Mouse (Mus musculus) ES-Bruce4 (cell line): Measurements from ENCODE around the gene Thy1.

Experiments
- CTCF ChIP-seq: IDR thresholded peaks from one replicate; pipeline ENCODE4 v1.8.1; 2011; ENCODE audit warnings: low read depth, low read length
- EP300 ChIP-seq: IDR thresholded peaks from 2 replicates; pipeline ENCODE4 v1.6.1; 2011; ENCODE audit warnings: low read depth, low read length; ENCODE audit not compliant: insufficient read depth
- POLR2A ChIP-seq: IDR thresholded peaks from one replicate; pipeline ENCODE4 v1.8.1; 2011; ENCODE audit warnings: low read length; ENCODE audit not compliant: insufficient read depth

DNA sequence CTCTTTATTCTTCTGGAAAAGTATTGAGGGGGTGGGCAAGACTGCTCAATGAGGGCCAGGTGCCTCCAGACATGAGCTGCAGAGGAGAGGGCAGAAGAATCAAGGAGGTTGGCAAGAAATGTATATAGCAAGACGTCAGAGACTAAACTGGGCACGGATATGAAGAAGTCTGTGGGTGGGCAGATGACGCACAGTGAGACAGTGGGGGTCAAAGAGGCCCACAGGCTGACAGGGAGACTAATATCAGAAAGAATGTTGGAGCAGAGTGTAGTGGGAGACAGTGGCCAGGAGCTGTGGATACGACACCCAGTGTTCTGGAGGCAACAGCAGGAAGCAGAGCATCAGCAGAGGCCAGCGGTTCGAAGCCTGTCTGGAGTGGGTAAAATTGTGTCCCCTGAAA lies 15.4 kb downstream of the Thy1 start:
- TF ChIP-seq POLR2A (no peak), CTCF (no peak), EP300 (no peak)
